Mouse (Mus musculus) intestine, postnatal 0 days (tissue): ENCODE results near the gene March1. TPM values are rescaled to one million over a fixed set of nuclear protein-coding genes. Genes with fewer than 3 reads are reported as not detected.
A peak's percentile ranks its signal among the peaks of the same experiment; 100 is the strongest.

ENCODE experiments used
- ATAC-seq: fragments of 200-750 bp; cut with Nextera tagmentation; 2 replicates; pipeline ENCODE4 v1.8.0; 2017; ENCODE audit warnings: mild to moderate bottlenecking, moderate TSS enrichment, moderate library complexity
- H3K27ac ChIP-seq: fragments of 300-500 bp; sonication (generic); 2 replicates; pipeline ENCODE4 v1.5.1; 2014; ENCODE audit warnings: mild to moderate bottlenecking, low read depth, low read length, moderate library complexity
- H3K27me3 ChIP-seq: fragments of 300-500 bp; sonication (generic); replicated peaks from 2 replicates; pipeline ENCODE4 v1.6.1; 2014; ENCODE audit warnings: low read length, mixed read lengths; ENCODE audit not compliant: control insufficient read depth, insufficient read depth
- H3K36me3 ChIP-seq: fragments of 300-500 bp; sonication (generic); 2 replicates; pipeline ENCODE4 v1.6.1; 2014; ENCODE audit warnings: mild to moderate bottlenecking, moderate library complexity; ENCODE audit not compliant: control insufficient read depth, insufficient read depth
- H3K4me1 ChIP-seq: fragments of 300-500 bp; sonication (generic); replicated peaks from 2 replicates; pipeline ENCODE4 v1.6.1; 2014; ENCODE audit warnings: antibody characterized with exemption, low read length, mixed read lengths; ENCODE audit not compliant: control insufficient read depth, insufficient read depth
- H3K4me2 ChIP-seq: fragments of 300-500 bp; sonication (generic); replicated peaks from 2 replicates; pipeline ENCODE4 v1.6.1; 2014; ENCODE audit warnings: low read depth, mild to moderate bottlenecking, moderate library complexity
- H3K4me3 ChIP-seq: fragments of 300-500 bp; sonication (generic); 2 replicates; pipeline ENCODE4 v1.5.1; 2014; ENCODE audit warnings: low read depth, low read length
- H3K9ac ChIP-seq: fragments of 300-500 bp; sonication (generic); 2 replicates; pipeline ENCODE4 v1.6.1; 2014; ENCODE audit warnings: mild to moderate bottlenecking, low read depth, low read length
- H3K9me3 ChIP-seq: fragments of 300-500 bp; sonication (generic); 2 replicates; pipeline ENCODE4 v1.6.1; 2016; ENCODE audit warnings: mixed run types; ENCODE audit not compliant: control insufficient read depth
- CTCF ChIP-seq: sonication (generic); IDR thresholded peaks from 2 replicates; pipeline ENCODE4 v1.5.1; 2016; ENCODE audit warnings: low read depth, mild to moderate bottlenecking, control low read depth, antibody characterized with exemption, moderate library complexity
- WGBS: fragments of 180-500 bp; shearing (Covaris S2); extraction: QIAGEN DNeasy Blood & Tissue Kit; methylation state at CpG from one replicate; pipeline ENCODE4 v1.1.7; 2014; 5-methylcytosine and 5-hydroxymethylcytosine counted together
- polyA plus RNA-seq: library from polyadenylated mRNA; unstranded; fragments of >200 nt; fragmentation: Nextera tagmentation; extraction: Ambion mirVana; gene quantifications from 2 replicates; pipeline ENCODE4 v1.2.1, GENCODE M21; 2015

Gene March1
- polyA plus RNA-seq, 1 experiment from 2014 or later, result 0.51 TPM

DNA sequence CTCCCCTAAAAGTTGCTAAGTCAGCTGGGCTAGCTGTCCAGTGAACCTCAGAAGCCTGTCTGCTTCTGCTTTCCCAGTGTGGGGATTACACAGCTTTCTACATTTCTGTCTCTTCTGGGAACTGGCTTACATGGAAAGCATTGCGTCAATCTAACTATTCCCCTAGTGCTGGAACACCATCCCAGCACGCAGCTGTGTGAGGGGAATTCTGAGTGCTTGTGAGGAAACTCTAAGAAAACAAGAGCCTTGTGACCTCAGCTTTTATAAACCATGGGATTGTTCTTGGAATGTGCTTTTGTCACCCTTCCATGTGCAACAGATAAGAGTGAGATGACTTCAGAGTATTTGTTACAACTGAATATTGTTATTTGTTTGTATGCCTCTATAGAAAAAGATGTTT lies 876.8 kb downstream of the March1 start:
- no peaks in the 10 kb centered on the region for H3K9me3 ChIP-seq
- TF ChIP-seq CTCF, result no peak
- no peak for ATAC-seq

DNA sequence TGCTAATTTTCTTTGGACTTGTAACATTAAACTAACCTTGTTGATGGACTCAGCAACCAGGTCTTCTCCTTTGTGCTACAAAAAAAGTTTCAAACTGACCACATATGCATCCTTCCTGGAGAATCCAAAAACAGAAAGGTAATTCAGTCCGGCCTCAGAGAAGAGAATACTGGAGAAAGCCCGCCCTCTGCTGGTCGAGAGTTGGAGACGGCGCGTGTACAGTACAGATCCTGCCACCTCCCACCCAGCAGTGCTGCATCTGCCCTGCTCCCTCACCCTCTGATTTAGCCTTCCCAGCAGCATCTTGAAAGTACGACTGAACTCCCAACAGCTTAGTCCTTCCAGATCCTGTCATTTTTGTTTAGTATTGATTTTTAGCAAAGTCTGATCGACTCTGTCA lies 878.0 kb downstream of the March1 start:
- Histone ChIP-seq H3K4me2 (no peak overlapping the region), H3K27ac (no peak overlapping the region), H3K4me1 (no peaks in the 10 kb centered on the region), H3K9me3 (no peaks in the 10 kb centered on the region), H3K4me3 (no peak overlapping the region), H3K9ac (no peak overlapping the region), H3K27me3 (no peaks in the 10 kb centered on the region), H3K36me3 (no peaks in the 10 kb centered on the region)
- WGBS, result 10% methylated on average over 8 of the region's 8 CpGs
- TF ChIP-seq CTCF, result peak; percentile 82
- ATAC-seq, result peak; percentile 67; the same call in 1 of the 2 replicates

More for the DNA sequence above, 876.8 kb downstream of the March1 start:
- 55% methylated on average over 2 of the region's 2 CpGs for whole genome bisulfite sequencing
- no peak overlapping the region for H3K27ac ChIP-seq
- H3K4me3 ChIP-seq, result no peak overlapping the region
- H3K4me2 ChIP-seq, result no peak overlapping the region
- no peaks in the 10 kb centered on the region for H3K4me1 ChIP-seq
- no peaks in the 10 kb centered on the region for H3K27me3 ChIP-seq
- no peak overlapping the region for H3K9ac ChIP-seq
- H3K36me3 ChIP-seq, result no peaks in the 10 kb centered on the region

DNA sequence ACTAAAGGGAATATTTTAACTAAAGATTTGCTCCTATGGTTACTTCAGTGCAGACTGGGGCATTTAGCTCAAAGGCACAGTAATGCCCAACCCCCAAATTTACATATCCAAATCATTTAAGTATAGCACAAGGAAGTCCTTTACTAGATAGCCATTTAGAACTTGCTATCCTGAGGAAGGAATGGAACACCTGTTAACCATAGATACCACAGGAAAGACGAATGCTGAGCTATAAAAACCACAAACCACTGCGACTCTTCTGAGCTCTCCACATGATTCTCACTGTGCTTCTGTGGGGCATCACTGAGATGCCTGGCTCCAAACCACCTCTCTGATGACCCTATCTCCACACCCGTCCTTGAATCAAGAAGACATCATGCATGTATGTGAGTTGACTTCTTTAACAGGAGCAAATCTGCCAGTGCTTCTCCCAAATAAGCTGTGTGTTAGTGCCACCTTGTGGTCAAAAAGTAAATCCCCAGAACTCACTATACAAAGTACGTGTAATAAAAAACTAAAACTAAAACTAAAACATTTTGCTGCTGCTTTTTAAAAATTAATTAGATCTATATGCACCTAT lies 879.4 kb downstream of the March1 start:
- 34% methylated on average over 4 of the region's 4 CpGs for WGBS

DNA sequence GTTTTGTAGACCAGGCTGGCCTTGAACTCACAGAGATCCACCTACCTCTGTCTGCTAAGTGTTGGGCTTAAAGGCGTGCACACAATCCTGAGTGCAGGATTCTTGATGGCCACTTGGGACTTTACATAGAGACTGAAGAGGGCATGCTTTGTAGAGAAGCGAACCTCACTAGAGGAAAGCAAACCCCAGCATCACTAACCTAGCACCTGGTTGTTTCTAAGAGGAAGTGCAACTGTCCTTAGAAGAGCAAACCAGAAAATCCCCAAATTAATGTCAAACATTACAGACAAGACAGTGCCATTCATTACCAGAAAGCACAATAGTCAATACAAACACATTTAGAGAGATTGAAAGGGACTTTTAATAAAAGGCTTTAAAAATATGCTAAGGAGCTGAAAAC lies 885.7 kb downstream of the March1 start:
- TF ChIP-seq CTCF, result no peak
- Histone ChIP-seq H3K4me1 (no peaks in the 10 kb centered on the region), H3K9me3 (no peaks in the 10 kb centered on the region), H3K36me3 (no peaks in the 10 kb centered on the region), H3K27me3 (no peaks in the 10 kb centered on the region), H3K4me2 (no peak overlapping the region), H3K27ac (no peak overlapping the region), H3K4me3 (no peak overlapping the region), H3K9ac (no peak overlapping the region)
- no peak for ATAC-seq
- WGBS, result 73% methylated on average over 2 of the region's 2 CpGs

More for the DNA sequence above, 879.4 kb downstream of the March1 start:
- no peak overlapping the region for H3K27ac ChIP-seq
- no peaks in the 10 kb centered on the region for H3K4me1 ChIP-seq
- H3K4me2 ChIP-seq, result no peak overlapping the region
- TF ChIP-seq CTCF, result peak; percentile 81
- no peak overlapping the region for H3K4me3 ChIP-seq
- no peaks in the 10 kb centered on the region for H3K9me3 ChIP-seq
- H3K36me3 ChIP-seq, result no peaks in the 10 kb centered on the region
- no peak overlapping the region for H3K9ac ChIP-seq
- no peaks in the 10 kb centered on the region for H3K27me3 ChIP-seq
- no peak for ATAC-seq

DNA sequence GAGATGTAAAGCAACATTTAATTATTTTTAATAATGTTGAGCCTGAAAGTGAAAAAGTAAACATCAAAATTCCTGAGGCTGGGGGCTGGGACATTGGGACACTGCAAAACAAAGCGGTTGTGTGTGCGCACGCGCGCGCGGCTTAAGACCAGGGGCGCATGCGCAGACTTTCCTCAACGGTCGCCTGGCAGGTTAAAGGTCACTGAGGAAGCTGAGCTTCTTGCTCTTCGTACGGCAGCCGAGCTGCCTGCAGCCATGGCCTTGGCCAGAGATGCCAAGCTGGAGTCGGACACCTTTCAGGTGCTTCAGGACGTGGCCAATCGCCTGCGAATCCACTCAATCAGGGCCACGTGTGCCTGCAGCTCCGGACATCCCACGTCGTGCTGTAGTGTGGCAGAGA lies 893.8 kb downstream of the March1 start, which contains the start of gene Tktl2:
Gene Tktl2 (plus strand): TSS at position 220 of the 400 bp plus-strand sequence.
- H3K4me1 ChIP-seq, result no peaks in the 10 kb centered on the region
- no peak within 1 kb of the TSS for H3K4me3 ChIP-seq
- TF ChIP-seq CTCF, result no peak
- no peaks in the 10 kb centered on the region for H3K36me3 ChIP-seq
- no peak within 1 kb of the TSS for H3K9ac ChIP-seq
- H3K27ac ChIP-seq, result no peak within 1 kb of the TSS
- H3K4me2 ChIP-seq, result no peak within 1 kb of the TSS
- no peaks in the 10 kb centered on the region for H3K9me3 ChIP-seq
- ATAC-seq, result no peak
- 93% methylated on average over 22 of the region's 22 CpGs for WGBS
- no peaks in the 10 kb centered on the region for H3K27me3 ChIP-seq

GRCm38 (mm10) chr8:66519149-66519548 lies 901.4 kb downstream of the March1 start:
- Histone ChIP-seq H3K27me3 (no peaks in the 10 kb centered on the region), H3K4me3 (no peak overlapping the region), H3K4me1 (no peaks in the 10 kb centered on the region), H3K4me2 (no peak overlapping the region), H3K9me3 (no peaks in the 10 kb centered on the region), H3K36me3 (no peaks in the 10 kb centered on the region), H3K27ac (no peak overlapping the region), H3K9ac (no peak overlapping the region)
- no peak for TF ChIP-seq CTCF
- WGBS, result 74% methylated on average over 2 of the region's 2 CpGs
- no peak for ATAC-seq

GRCm38 (mm10) chr8:66520576-66520975 lies 902.9 kb downstream of the March1 start:
- Histone ChIP-seq H3K4me2 (no peak overlapping the region), H3K36me3 (no peaks in the 10 kb centered on the region), H3K4me3 (no peak overlapping the region), H3K9me3 (no peaks in the 10 kb centered on the region), H3K27me3 (no peaks in the 10 kb centered on the region), H3K9ac (no peak overlapping the region), H3K27ac (no peak overlapping the region), H3K4me1 (no peaks in the 10 kb centered on the region)
- no peak for ATAC-seq
- TF ChIP-seq CTCF, result no peak
